Mouse (Mus musculus) brain, embryonic 14.5 days (tissue): ENCODE measurements around the gene Jazf1. TPM values are rescaled to one million over a fixed set of nuclear protein-coding genes. Genes with fewer than 3 reads are reported as not detected.

Experiments used
- DNase-seq: peaks from one replicate; pipeline ENCODE4 v3.0.0-alpha.2; 2011; ENCODE audit warnings: low read depth
- CTCF ChIP-seq: fragments of 200-500 bp; IDR thresholded peaks from 2 replicates; pipeline ENCODE4 v1.5.1; 2012; ENCODE audit warnings: inconsistent platforms, mild to moderate bottlenecking, moderate library complexity, borderline replicate concordance; ENCODE audit not compliant: insufficient read depth, insufficient read length; ENCODE audit errors: extremely low read depth
- POLR2A ChIP-seq: fragments of 200-500 bp; IDR thresholded peaks from 2 replicates; pipeline ENCODE4 v1.6.1; 2012; ENCODE audit warnings: mild to moderate bottlenecking, inconsistent platforms, borderline replicate concordance; ENCODE audit not compliant: poor library complexity, insufficient read depth, insufficient read length, severe bottlenecking; ENCODE audit errors: extremely low read depth
- polyA plus RNA-seq: library from polyadenylated mRNA; depleted of rRNA; stranded (reverse); fragments of >200 nt; gene quantifications from 2 replicates; pipeline ENCODE4 v1.2.3, GENCODE M21; 2012; rRNA removed

Jazf1 gene
- 17.6 and 26.8 TPM in 2 replicates for polyA plus RNA-seq

DNA sequence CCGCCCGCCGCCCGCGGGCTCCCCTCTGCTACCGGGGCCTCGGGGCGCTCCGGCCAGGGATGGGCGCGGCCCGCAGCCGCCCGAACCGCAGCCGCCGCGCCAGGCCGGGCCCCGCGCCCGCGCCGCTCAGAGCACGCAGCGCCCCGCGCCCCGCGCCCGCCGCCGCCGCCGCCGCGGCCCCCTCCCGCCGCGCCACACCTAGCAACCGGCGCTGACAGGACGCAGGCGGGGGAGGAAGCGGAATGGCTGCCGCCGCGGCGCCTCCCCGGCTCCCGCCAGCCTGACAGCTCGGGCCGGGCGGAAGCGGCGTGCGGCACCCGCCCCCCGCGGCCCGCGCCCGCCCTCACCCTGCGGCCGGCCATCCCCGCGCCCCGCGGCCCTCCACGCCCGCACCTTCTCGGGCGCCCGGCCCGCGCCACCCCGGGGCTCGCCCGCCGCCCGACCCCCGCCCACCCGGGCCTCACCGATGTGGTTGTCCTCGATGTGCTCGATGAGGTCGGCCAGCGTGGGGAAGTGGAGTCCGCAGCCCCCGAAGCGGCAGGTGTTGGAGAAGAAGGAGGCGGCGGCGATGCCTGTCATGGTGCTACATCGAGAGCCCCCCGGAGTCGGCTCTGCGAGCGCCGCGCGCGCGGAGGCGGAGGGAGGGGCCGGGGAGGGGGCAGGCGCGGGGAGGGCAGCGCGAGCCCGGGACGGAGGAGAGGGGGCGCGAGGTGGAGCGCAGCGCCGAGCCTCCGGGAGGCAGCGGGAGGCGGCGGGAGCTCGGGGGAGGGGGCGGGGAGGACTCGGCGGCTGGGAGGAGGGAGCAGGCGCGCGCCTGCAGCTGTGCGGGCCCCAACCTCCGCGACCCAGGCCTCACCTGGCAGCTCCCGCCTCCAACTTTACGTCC, at the start of gene Jazf1:
TSS of gene Jazf1 (minus strand) at position 643 of the 886 bp plus-strand sequence.
- TF ChIP-seq CTCF (no peak), POLR2A (0 out of 2 replicates have a peak, but pooled peaks have one; percentile 19)

DNA sequence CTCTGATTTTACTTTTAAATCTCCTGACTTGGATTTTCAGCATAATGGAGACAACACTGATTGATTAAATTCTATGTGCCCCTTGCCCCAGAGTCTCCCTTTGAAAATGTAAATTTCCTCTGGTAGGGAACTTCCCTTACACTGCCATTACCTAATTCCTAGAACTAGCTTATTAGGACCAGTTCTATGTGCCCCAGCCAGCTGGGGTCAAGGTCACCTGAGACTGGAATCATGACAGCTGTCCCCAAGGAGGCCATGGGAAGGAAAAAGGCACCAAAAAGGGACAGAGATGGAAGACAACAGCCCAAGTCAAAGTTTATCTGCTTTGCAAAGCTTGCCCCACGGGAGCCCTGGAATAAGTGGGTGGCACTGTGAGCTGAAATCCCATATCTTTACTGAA, 49.4 kb upstream of the Jazf1 start:
- no peak for DNase-seq
- TF ChIP-seq CTCF (no peak), POLR2A (no peak)

More for the DNA sequence above, at the start of gene Jazf1:
- peak; percentile 74 for DNase-seq

DNA sequence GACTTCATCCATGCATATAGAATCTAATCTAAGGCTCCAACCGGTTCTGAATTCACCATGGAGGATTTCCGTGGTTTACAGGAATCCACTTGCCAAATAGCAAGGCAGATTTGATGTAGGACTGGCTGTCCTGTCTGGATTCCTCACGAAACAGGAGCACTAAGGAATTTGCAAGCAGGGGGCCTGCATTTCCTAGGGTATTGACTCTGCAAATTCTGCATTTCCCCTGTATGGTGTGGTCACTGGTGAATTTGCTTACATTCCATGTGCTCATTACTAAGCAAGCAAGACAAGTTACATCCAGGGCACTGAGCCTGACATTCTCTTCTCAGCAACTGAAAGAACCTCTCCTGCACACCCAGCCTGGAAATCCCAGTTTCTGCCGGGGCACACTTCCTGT, 18.4 kb upstream of the Jazf1 start:
- DNase-seq: no peak
- TF ChIP-seq CTCF (no peak), POLR2A (no peak)

DNA sequence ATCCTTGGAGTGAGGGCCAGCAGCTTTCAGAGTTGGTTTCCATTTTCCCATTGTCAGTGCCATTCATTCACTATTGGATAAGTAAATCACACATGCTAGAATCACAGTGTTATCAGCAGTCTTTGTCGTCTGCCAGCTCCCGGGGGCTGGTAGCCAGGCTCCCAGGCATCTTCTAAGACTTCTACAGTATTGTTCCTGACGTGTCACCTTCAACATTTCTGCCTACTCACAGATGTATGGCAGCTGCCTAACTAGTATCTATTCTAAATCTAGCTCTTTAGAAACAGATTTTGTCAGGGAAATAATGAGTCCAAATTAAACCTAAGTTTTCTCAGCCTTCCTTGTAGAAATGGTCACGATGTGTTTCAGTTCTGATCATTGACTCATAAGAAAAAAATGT, 12.8 kb upstream of the Jazf1 start:
- no peak for DNase-seq
- TF ChIP-seq CTCF (no peak), POLR2A (no peak)

DNA sequence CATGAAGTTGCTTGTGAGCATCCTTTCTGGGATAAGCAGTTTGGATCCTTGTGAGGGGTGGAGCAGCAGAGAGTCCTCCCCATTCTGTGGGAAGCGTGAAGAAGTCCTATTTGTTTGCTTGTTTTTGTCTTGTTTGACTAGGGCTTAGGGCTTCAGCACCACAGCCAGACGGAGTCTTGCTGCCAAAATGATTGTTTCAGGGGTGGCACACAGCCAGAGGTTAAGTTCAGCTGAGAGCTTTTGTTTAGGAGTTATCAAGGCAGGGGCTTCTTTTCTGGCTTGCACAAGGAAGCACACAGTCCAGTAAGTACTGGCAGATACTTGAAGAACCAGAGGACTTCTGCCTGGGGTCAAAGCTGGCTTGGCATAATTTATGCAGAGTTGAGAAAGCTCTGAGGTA, 10.2 kb upstream of the Jazf1 start:
- peak; percentile 51 for DNase-seq
- no peak for TF ChIP-seq POLR2A
- TF ChIP-seq CTCF: no peak

DNA sequence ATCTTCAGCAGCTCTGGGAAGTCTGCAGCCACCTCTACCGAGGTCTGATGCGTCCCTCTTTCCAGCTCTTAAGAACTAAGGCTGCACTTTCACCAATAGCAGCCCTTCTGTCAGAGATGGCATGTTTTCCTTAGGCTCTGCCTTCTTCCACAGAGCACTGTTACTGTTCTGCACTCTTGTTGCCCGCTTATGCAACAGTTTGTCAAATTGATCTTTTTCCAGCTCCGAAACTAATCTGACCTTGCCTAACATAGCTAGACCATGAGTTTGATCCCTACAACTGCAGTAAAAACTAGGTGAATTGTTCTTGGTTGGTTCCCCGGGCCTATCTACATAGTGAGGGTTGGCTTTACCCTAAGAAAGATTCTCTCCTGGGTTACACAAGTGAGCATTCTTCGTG, 3.3 kb upstream of the Jazf1 start:
- no peak for TF ChIP-seq CTCF
- DNase-seq: no peak

DNA sequence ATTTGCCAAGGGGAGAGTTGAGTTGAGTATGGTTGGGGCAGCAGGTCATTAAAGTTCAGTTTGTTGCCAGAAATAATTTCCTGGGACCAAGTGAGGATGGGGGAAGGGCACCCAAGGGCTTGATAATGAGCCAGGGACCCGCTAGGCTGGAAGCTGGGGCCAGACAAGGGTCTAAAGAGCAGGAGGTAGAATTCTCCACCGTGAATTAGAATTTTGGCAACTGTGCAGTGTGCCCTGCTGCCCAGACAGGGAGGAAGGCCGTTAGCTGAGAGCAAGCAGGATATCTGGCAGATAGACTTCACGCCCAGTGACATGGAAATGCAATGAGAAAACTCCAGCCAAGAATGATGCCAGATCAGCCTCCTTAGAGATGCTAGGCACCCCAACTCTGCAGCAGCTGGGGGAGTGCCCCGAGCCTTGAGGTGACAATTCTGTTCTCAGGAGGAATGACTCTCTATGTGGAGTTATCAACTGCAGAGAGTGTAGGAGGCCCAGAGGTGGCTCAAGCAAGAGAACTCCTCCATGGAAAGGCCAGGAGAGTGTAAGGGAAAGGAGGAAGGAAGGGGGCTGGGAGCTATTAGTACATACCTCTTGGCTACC, 1.6 kb upstream of the Jazf1 start:
- peak; percentile 73 for DNase-seq
- TF ChIP-seq POLR2A (no peak), CTCF (no peak)

DNA sequence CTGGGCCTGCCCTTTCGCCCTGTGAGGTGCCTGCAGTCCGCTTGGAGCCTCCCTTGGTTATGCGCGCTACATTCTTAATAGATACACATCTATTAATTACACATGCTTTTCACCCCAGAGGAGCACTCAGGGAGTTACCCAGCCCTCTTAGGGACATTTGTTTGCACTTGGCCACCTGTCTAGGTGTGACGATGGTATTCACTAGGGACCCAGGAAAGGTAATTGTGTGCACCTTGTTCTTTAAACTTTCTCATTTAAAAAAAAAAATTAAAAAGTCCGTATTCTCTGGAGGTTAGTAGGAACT, 396 bp upstream of the Jazf1 start:
- DNase-seq: no peak
- TF ChIP-seq CTCF (no peak), POLR2A (no peak)

DNA sequence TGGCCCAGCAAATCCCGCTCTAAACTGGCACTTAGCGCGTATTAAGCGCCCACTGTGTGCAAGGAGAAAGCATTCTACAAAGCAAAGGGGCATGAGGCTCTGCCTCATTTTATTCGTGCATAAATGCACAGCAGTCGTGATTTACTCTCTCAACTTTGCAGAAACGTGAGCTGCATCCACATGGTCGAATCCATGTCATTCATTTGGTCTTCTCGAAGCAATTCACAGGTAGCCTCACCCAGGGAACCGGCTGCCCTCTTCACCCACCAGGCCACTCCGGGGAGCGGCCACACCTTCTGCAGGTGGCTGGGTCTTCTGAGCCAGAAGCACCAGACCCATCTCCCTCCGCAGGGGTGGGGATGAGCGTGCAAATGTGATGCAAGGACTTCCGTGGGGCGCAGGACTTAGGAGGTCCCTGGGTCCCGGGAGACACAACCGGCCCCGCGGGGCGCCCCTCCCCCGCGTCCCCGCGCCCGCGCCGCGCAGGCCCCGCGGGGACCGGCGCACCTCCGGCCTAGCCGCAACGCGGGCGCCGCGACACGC, 914 bp downstream of the Jazf1 start:
- DNase-seq: peak; percentile 37
- TF ChIP-seq POLR2A (no peak), CTCF (no peak)

DNA sequence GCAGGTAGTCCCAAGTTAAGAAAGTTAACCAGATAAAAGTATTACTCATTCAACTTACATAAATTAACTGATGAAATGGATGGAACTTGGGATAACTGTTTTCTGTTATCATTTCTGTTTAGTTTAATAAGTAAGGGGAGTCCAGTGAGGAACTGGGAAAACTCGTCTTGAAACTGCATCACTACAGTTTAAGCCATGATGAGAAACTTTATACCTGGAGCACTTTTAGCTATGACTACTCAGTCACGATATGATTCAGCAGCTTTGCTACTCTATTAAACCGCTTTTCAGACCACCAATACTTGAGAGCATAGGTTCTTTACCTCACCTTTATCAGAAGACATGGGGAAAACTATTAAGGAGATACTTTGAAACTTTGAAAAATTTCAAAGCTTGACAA, 1.5 kb downstream of the Jazf1 start:
- TF ChIP-seq POLR2A (no peak), CTCF (no peak)
- DNase-seq: no peak

DNA sequence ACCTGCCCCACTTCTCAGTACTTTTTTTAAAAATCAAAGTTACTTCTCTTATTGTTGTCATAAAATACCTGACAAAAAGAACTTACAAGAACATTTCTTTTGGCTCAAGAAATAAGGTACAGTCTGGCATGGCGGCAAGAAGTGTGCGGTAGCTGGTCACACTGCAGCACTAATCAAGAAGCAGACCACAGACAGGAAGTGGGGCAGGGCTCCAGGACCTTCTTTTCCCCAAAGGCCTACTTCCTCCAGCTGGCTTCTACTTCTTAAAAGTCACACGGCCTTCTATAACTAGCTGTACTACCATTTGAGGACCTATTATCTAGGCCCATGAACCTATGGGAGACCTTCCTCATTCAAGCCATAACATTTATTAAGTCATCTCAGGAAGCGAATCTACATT, 4.4 kb downstream of the Jazf1 start:
- DNase-seq: no peak
- TF ChIP-seq CTCF (no peak), POLR2A (no peak)

DNA sequence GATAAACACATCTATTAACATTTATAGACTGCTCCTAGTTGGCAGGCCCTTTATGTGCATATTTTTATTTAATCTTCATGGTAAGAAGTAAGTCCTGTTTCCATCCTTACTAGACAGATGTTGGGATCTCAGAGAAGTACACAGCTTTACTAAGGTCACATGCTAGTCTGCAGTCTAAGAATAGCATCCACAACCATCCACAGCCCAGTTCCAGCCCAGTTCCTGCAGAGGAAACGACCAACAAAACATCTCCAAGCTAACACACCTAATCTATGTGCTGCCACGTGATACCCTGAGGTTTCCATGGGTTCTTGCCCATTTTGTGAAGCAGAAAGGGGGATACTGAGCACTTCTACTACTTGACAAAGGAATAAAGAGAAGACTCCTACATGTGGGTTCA, 13.5 kb downstream of the Jazf1 start:
- DNase-seq: no peak
- TF ChIP-seq POLR2A (no peak), CTCF (no peak)

DNA sequence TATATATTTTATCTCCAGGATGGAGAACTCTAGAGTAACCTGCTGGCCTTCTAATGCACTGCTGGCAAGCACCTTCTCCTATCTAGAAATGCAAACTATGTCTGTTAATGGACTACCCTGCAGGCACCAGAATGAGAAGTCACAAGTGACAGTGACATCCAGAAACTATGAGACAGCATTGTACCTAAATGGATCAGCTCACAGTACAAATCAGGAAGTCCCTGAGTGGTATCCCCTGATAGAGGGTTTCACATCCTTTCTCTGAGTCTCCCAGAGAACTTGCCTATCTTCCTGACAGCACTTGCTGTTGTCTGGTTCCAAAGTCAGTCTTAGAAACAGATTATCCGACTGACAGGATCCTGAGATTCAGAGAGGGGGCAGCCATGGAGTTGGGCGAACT, 22.9 kb downstream of the Jazf1 start:
- TF ChIP-seq POLR2A (no peak), CTCF (no peak)
- DNase-seq: no peak
